Mouse (Mus musculus) heart, postnatal 0 days (tissue): ENCODE measurements around the gene Kcnq4. TPM values are rescaled to one million over a fixed set of nuclear protein-coding genes. Genes with fewer than 3 reads are reported as not detected.

Experiments used
- ATAC-seq: fragments of 200-750 bp; cut with Nextera tagmentation; 2 replicates; pipeline ENCODE4 v1.8.0; 2017; ENCODE audit warnings: low read depth, moderate number of reproducible peaks, moderate library complexity; ENCODE audit not compliant: insufficient read depth
- DNase-seq: peaks from one replicate; pipeline ENCODE4 v3.0.0-alpha.2; 2016; ENCODE audit warnings: low spot score
- H3K27ac ChIP-seq: fragments of 300-500 bp; sonication (generic); 2 replicates; pipeline ENCODE4 v1.5.1; 2014; ENCODE audit warnings: low read depth, mild to moderate bottlenecking
- H3K27me3 ChIP-seq: fragments of 300-500 bp; sonication (generic); 2 replicates; pipeline ENCODE4 v1.6.1; 2014; ENCODE audit warnings: low read length, mixed read lengths; ENCODE audit not compliant: control insufficient read depth, insufficient read depth
- H3K36me3 ChIP-seq: fragments of 300-500 bp; sonication (generic); replicated peaks from 2 replicates; pipeline ENCODE4 v1.6.1; 2014; ENCODE audit warnings: low read length, mixed read lengths; ENCODE audit not compliant: control insufficient read depth, insufficient read depth
- H3K4me1 ChIP-seq: fragments of 300-500 bp; sonication (generic); 2 replicates; pipeline ENCODE4 v1.6.1; 2014; ENCODE audit warnings: antibody characterized with exemption; ENCODE audit not compliant: control insufficient read depth, insufficient read depth
- H3K4me2 ChIP-seq: fragments of 300-500 bp; sonication (generic); 2 replicates; pipeline ENCODE4 v1.6.1; 2014; ENCODE audit warnings: low read depth, mild to moderate bottlenecking, low read length, moderate library complexity
- H3K4me3 ChIP-seq: fragments of 300-500 bp; sonication (generic); 2 replicates; pipeline ENCODE4 v1.5.1; 2014; ENCODE audit warnings: low read depth, low read length
- H3K9ac ChIP-seq: fragments of 300-500 bp; sonication (generic); replicated peaks from 2 replicates; pipeline ENCODE4 v1.6.1; 2014; ENCODE audit warnings: low read depth, low read length, mixed read lengths
- H3K9me3 ChIP-seq: fragments of 300-500 bp; sonication (generic); replicated peaks from 2 replicates; pipeline ENCODE4 v1.6.1; 2016; ENCODE audit warnings: low read length; ENCODE audit not compliant: control insufficient read depth
- CTCF ChIP-seq: IDR thresholded peaks from 2 replicates; pipeline ENCODE4 v1.5.1; 2016; ENCODE audit warnings: antibody characterized with exemption, control low read depth, low read depth
- EP300 ChIP-seq: IDR thresholded peaks from 2 replicates; pipeline ENCODE4 v1.6.1; 2016; ENCODE audit warnings: antibody characterized with exemption, low read depth
- WGBS: fragments of 180-500 bp; shearing (Covaris S2); extraction: QIAGEN DNeasy Blood & Tissue Kit; methylation state at CpG from one replicate; pipeline ENCODE4 v1.1.7; 2014; 5-methylcytosine and 5-hydroxymethylcytosine counted together
- polyA plus RNA-seq: library from polyadenylated mRNA; unstranded; fragments of >200 nt; fragmentation: Nextera tagmentation; extraction: Ambion mirVana; gene quantifications from 2 replicates; pipeline ENCODE4 v1.2.1, GENCODE M21; 2015
- total RNA-seq: library from RNA; depleted of rRNA; stranded (reverse); fragments of >200 nt; gene quantifications from 2 replicates; pipeline ENCODE4 v1.2.3, GENCODE M21; 2014; ENCODE audit warnings: low replicate concordance

The Kcnq4 gene
- total and polyA plus RNA-seq, 2 experiments from 2014 or later = 0.57 to 2.9 TPM

DNA sequence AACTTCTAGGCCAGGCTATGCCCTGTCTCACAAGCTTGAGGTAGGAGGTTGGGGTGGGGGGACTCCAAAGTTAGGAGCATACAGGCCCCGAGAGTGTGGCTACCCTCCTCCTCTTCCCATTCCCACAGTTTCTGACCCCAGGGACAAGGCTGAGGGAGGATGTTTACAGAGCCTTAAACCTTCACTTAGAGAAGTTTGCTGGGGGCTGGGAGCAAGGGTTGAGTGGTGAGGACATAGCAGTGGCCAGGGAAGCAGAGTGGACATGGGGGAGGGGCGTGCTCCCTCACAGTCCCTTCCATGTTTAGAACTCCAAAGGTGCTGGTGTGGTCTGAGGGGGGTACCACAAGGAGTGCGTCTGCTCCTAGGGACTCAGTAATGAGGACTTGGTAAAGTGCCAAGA is 4.8 kb downstream of the Kcnq4 start:
- TF ChIP-seq EP300 (no peak), CTCF (no peak)
- Histone ChIP-seq H3K9ac (no peak overlapping the region), H3K27me3 (peaks cover 47% of the 10 kb centered on the region), H3K4me3 (no peak overlapping the region), H3K36me3 (no peaks in the 10 kb centered on the region), H3K27ac (no peak overlapping the region), H3K9me3 (no peaks in the 10 kb centered on the region), H3K4me1 (0 out of 2 replicates have a peak, but pooled peaks cover 13% of the 10 kb centered on the region), H3K4me2 (no peak overlapping the region)
- ATAC-seq = no peak
- 63% methylated on average over 3 of the region's 3 CpGs for WGBS
- DNase-seq = no peak

DNA sequence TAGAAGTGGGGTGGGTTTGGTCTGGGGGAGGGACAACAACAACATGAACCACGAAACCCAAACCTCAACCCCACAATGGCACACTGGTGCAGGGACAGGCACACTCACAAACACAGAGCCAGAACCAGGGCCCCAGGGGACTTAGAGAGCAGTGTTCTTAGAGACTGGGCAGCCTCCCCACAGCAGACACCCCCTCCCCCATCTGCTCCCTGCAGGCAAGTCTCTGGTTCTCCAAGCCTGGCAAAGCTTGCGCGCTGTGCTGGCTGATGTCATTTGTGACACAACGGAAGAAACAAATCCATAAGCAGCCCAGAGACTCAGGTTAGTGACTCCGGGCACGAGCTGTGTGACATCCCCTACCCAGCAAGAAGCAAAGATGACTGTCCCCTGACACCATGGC is 7.1 kb downstream of the Kcnq4 start:
- Histone ChIP-seq H3K9me3 (no peaks in the 10 kb centered on the region), H3K27ac (no peak overlapping the region), H3K4me3 (no peak overlapping the region), H3K9ac (no peak overlapping the region), H3K4me1 (0 out of 2 replicates have a peak, but pooled peaks cover 6% of the 10 kb centered on the region), H3K4me2 (no peak overlapping the region), H3K27me3 (peaks cover 42% of the 10 kb centered on the region), H3K36me3 (no peaks in the 10 kb centered on the region)
- ATAC-seq (no peak), DNase-seq (no peak)
- 75% methylated on average over 6 of the region's 6 CpGs for WGBS
- TF ChIP-seq EP300 = no peak
- TF ChIP-seq CTCF = no peak

DNA sequence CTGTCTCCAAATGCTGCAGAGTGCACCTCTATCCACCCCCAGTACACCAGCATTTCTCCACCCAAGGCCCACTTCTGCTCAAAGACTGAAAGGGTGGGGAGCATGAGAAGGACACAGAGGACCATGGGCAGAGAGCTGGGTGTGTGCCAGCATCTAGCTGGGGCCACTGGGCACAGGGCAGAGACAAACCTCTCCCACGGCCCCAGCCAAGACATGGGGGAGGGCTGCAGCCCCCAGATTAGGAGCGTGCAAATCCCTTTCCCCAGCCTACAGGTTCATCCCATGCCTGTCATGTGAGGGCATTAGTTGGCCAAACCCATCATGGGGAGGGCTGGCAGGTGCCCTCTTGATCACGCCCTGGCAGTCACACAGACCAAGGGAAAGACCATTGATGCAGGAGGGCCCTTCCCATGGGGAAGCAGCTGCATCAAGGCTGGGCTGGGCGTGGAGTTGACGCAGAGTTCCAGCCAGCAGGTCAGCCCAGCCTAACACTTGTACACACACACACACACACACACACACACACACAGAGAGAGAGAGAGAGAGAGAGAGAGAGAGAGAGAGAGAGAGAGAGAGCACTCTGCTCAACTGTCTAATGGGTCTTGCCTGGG is 14.3 kb downstream of the Kcnq4 start:
- Histone ChIP-seq H3K36me3 (no peaks in the 10 kb centered on the region), H3K27ac (no peak overlapping the region), H3K4me3 (no peak overlapping the region), H3K9ac (no peak overlapping the region), H3K27me3 (peaks cover 42% of the 10 kb centered on the region), H3K4me1 (peaks cover 14% of the 10 kb centered on the region), H3K9me3 (no peaks in the 10 kb centered on the region), H3K4me2 (no peak overlapping the region)
- TF ChIP-seq CTCF (no peak), EP300 (no peak)
- no peak for DNase-seq
- ATAC-seq = no peak
- 79% methylated on average over 5 of the region's 5 CpGs for WGBS

DNA sequence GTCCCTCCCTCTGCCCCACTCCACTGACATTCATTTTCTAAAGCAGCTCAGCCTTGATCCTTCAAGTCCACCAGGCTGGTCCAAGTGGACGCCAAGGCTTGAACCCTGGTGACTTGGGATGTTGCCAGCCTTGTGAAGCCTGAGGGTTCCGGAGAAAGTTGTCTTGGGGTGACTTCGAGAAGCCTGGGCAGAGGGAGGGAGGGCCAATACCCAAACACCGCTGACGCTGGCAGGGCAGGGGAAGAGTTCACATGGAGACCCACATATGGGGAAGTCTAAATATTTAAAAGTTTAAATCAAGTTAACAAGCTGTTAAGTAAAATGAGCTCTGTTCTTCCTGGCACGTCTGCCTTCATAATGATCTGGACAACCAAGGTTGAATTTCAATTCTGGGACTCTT is 15.7 kb downstream of the Kcnq4 start:
- TF ChIP-seq CTCF (no peak), EP300 (no peak)
- no peaks in the 10 kb centered on the region for H3K36me3 ChIP-seq
- WGBS = 84% methylated on average over 6 of the region's 6 CpGs
- H3K9ac ChIP-seq = no peak overlapping the region
- peaks cover 31% of the 10 kb centered on the region for H3K27me3 ChIP-seq
- H3K4me1 ChIP-seq = peaks cover 14% of the 10 kb centered on the region
- no peak overlapping the region for H3K4me2 ChIP-seq
- H3K9me3 ChIP-seq = no peaks in the 10 kb centered on the region
- H3K27ac ChIP-seq = no peak overlapping the region
- DNase-seq (no peak), ATAC-seq (no peak)
- H3K4me3 ChIP-seq = no peak overlapping the region

DNA sequence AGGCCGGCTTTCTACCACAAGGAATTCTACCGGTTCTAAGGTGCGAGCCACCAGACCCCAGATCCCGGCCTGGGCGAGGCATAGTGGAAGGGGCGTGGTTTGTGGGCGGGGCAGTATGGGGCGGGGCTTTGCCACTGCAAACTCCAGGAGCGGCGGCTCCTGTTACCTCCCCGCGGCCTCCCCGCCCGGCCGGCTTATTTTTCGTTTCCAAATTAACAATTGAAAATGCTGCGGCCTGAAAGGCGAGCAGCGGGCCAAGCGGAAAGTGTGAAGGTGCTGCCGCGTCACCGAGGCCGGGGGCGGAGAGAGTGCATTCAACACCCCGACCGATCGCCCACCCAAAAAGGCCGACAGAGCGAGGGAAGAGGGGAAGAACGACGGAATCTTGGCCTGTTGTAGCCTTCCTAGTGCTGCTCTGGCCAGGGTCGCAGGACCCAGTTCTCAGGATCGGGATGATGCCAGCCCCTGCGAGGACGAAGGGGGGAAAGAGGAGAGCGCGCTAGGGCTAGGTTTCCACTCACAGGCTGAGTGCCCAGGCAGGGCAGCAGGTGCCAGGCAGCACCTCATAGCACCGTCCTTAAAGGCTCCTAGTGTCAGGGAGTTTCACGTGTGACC is 17.3 kb downstream of the Kcnq4 start:
- under 1% methylated on average over 40 of the region's 40 CpGs for WGBS
- TF ChIP-seq CTCF = no peak
- TF ChIP-seq EP300 = no peak
- peaks cover 20% of the 10 kb centered on the region for H3K4me1 ChIP-seq

More for the DNA sequence above, 17.3 kb downstream of the Kcnq4 start:
- no peaks in the 10 kb centered on the region for H3K9me3 ChIP-seq
- H3K27me3 ChIP-seq = peaks cover 21% of the 10 kb centered on the region
- H3K4me2 ChIP-seq = peak overlapping the region; percentile 66
- H3K36me3 ChIP-seq = no peaks in the 10 kb centered on the region
- ATAC-seq = peak; percentile 79
- DNase-seq = peak; percentile 47
- H3K9ac ChIP-seq = peak overlapping the region; percentile 30
- H3K4me3 ChIP-seq = peak overlapping the region; percentile 47
- H3K27ac ChIP-seq = no peak overlapping the region
